Mouse (Mus musculus) hindbrain, embryonic 15.5 days (tissue): ENCODE measurements around the gene Cx3cr1. TPM values are rescaled to one million over a fixed set of nuclear protein-coding genes. Genes with fewer than 3 reads are reported as not detected.

ENCODE experiments used
- ATAC-seq: fragments of 200-750 bp; cut with Nextera tagmentation; 2 replicates; pipeline ENCODE4 v1.8.0; 2017; ENCODE audit warnings: low read depth, moderate number of reproducible peaks, moderate TSS enrichment; ENCODE audit not compliant: low FRiP score
- H3K27ac ChIP-seq: fragments of 300-500 bp; sonication (generic); replicated peaks from 2 replicates; pipeline ENCODE4 v1.5.1; 2015; ENCODE audit warnings: mild to moderate bottlenecking, inconsistent platforms
- H3K27me3 ChIP-seq: fragments of 300-500 bp; sonication (generic); 2 replicates; pipeline ENCODE4 v1.6.1; 2015; ENCODE audit warnings: control low read depth, inconsistent platforms
- H3K36me3 ChIP-seq: fragments of 300-500 bp; sonication (generic); 2 replicates; pipeline ENCODE4 v1.6.1; 2015; ENCODE audit warnings: control low read depth, inconsistent platforms
- H3K4me1 ChIP-seq: fragments of 300-500 bp; sonication (generic); replicated peaks from 2 replicates; pipeline ENCODE4 v1.6.1; 2015; ENCODE audit warnings: control low read depth, inconsistent platforms
- H3K4me2 ChIP-seq: fragments of 300-500 bp; sonication (generic); 2 replicates; pipeline ENCODE4 v1.6.1; 2015; ENCODE audit warnings: moderate library complexity, mild to moderate bottlenecking, inconsistent platforms
- H3K4me3 ChIP-seq: fragments of 300-500 bp; sonication (generic); 2 replicates; pipeline ENCODE4 v1.5.1; 2015; ENCODE audit warnings: mild to moderate bottlenecking, inconsistent platforms
- H3K9ac ChIP-seq: fragments of 300-500 bp; sonication (generic); 2 replicates; pipeline ENCODE4 v1.6.1; 2015; ENCODE audit warnings: inconsistent platforms
- H3K9me3 ChIP-seq: fragments of 300-500 bp; sonication (generic); 2 replicates; pipeline ENCODE4 v1.6.1; 2016; ENCODE audit warnings: control low read depth, inconsistent platforms
- WGBS: fragments of 180-500 bp; shearing (Covaris S2); methylation state at CpG from one replicate; pipeline ENCODE4 v1.1.7; 2015; 5-methylcytosine and 5-hydroxymethylcytosine counted together
- polyA plus RNA-seq: library from polyadenylated mRNA; unstranded; fragments of >200 nt; fragmentation: Nextera tagmentation; extraction: Ambion mirVana; gene quantifications from 2 replicates; pipeline ENCODE4 v1.2.1, GENCODE M21; 2015

Gene Cx3cr1
- polyA plus RNA-seq, 1 experiment from 2014 or later, result 9.9 TPM

- Histone ChIP-seq H3K27me3 (no peaks in the 10 kb centered on the region), H3K4me3 (no peak overlapping the region), H3K36me3 (no peaks in the 10 kb centered on the region), H3K9ac (no peak overlapping the region), H3K9me3 (no peaks in the 10 kb centered on the region), H3K4me2 (no peak overlapping the region), H3K4me1 (no peaks in the 10 kb centered on the region), H3K27ac (no peak overlapping the region)
- ATAC-seq, result no peak
- WGBS, result 78% methylated on average over 8 of the region's 8 CpGs
These were observed 10.9 kb upstream of the Cx3cr1 start for GRCm38 (mm10) chr9:120080546-120081108.

- Histone ChIP-seq H3K27ac (no peak overlapping the region), H3K9me3 (no peaks in the 10 kb centered on the region), H3K36me3 (no peaks in the 10 kb centered on the region), H3K4me3 (no peak overlapping the region), H3K4me1 (no peaks in the 10 kb centered on the region), H3K9ac (no peak overlapping the region), H3K27me3 (no peaks in the 10 kb centered on the region), H3K4me2 (no peak overlapping the region)
- WGBS, result 80% methylated on average over 7 of the region's 7 CpGs
- ATAC-seq, result no peak
These were observed 10.2 kb upstream of the Cx3cr1 start for GRCm38 (mm10) chr9:120079901-120080300.

GRCm38 (mm10) chr9:120078241-120078640 lies 8.6 kb upstream of the Cx3cr1 start:
- H3K4me2 ChIP-seq, result no peak overlapping the region
- H3K27ac ChIP-seq, result no peak overlapping the region
- H3K4me1 ChIP-seq, result no peaks in the 10 kb centered on the region
- no peaks in the 10 kb centered on the region for H3K36me3 ChIP-seq
- no peak overlapping the region for H3K4me3 ChIP-seq
- H3K9ac ChIP-seq, result no peak overlapping the region
- no peaks in the 10 kb centered on the region for H3K27me3 ChIP-seq
- 83% methylated on average over 3 of the region's 3 CpGs for whole genome bisulfite sequencing
- ATAC-seq, result no peak
- no peaks in the 10 kb centered on the region for H3K9me3 ChIP-seq

DNA sequence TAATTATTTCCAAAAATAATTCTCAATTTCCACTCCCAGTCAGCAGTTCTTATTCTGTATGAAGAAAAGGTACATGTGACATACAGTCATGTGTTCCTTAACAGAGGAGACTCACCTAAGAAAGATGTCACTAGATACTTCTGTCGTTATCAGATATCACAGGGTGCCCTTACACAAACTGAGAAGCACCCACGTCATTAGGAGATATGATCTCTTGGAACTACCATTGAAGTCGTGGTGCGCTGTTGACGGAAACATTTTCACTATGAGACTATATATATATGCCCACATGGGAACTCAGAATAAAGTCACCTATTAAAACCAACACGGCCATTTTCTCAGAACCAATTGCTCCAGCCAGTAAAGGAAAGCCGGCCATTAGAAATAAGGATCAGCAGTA lies 4.8 kb upstream of the Cx3cr1 start:
- H3K4me2 ChIP-seq, result no peak overlapping the region
- H3K27ac ChIP-seq, result no peak overlapping the region
- no peaks in the 10 kb centered on the region for H3K36me3 ChIP-seq
- H3K4me3 ChIP-seq, result no peak overlapping the region
- no peaks in the 10 kb centered on the region for H3K4me1 ChIP-seq
- no peaks in the 10 kb centered on the region for H3K27me3 ChIP-seq
- WGBS, result 93% methylated on average over 7 of the region's 7 CpGs
- no peaks in the 10 kb centered on the region for H3K9me3 ChIP-seq
- ATAC-seq, result no peak
- H3K9ac ChIP-seq, result no peak overlapping the region

DNA sequence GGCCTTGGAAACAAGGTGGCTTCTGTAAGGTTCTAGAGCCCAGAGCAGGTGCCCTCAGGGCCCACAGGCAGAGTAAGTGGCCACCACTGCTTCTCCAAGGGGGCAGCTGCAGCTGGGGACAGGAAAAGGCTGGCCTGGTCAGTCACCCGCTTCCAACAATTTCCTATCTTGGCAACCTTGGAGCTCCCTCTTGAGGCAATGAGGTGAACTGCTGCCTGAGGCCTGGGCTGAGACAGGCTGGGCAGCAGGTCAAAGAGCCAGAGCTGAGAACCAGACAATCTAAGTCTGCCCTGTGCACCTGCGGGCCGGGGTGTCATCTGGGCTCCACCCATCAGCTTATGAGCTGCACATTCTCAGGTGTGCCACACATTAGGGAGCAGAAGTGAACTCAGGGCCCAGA lies 3.5 kb upstream of the Cx3cr1 start:
- no peaks in the 10 kb centered on the region for H3K36me3 ChIP-seq
- H3K9ac ChIP-seq, result no peak overlapping the region
- ATAC-seq, result no peak
- H3K27ac ChIP-seq, result no peak overlapping the region
- no peaks in the 10 kb centered on the region for H3K27me3 ChIP-seq
- 13% methylated on average over 3 of the region's 3 CpGs for WGBS
- H3K9me3 ChIP-seq, result no peaks in the 10 kb centered on the region
- no peaks in the 10 kb centered on the region for H3K4me1 ChIP-seq
- no peak overlapping the region for H3K4me2 ChIP-seq
- H3K4me3 ChIP-seq, result no peak overlapping the region

DNA sequence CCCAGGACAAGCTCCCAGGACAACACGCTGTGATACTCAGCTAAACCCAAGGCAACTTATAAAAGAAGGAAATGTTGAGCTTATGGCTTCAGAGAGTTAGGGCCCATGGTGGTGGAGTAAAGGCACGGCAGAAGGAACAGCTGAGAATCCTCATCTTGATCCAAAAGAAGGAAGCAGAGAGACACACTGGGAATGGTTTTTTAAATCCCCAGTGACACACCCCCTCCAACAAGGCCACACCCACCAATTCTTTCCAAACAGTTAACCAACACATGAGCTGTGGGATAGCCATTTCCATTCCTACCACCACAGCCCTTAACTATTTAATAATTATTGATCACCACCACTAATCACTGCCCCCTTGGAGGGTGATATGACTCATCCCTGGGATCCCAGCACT lies 1.6 kb upstream of the Cx3cr1 start:
- 84% methylated on average over 2 of the region's 2 CpGs for WGBS
- no peak overlapping the region for H3K4me3 ChIP-seq
- no peak for ATAC-seq
- no peaks in the 10 kb centered on the region for H3K4me1 ChIP-seq
- H3K9me3 ChIP-seq, result no peaks in the 10 kb centered on the region
- H3K9ac ChIP-seq, result no peak overlapping the region
- no peak overlapping the region for H3K4me2 ChIP-seq
- no peaks in the 10 kb centered on the region for H3K27me3 ChIP-seq
- H3K36me3 ChIP-seq, result no peaks in the 10 kb centered on the region
- H3K27ac ChIP-seq, result no peak overlapping the region

DNA sequence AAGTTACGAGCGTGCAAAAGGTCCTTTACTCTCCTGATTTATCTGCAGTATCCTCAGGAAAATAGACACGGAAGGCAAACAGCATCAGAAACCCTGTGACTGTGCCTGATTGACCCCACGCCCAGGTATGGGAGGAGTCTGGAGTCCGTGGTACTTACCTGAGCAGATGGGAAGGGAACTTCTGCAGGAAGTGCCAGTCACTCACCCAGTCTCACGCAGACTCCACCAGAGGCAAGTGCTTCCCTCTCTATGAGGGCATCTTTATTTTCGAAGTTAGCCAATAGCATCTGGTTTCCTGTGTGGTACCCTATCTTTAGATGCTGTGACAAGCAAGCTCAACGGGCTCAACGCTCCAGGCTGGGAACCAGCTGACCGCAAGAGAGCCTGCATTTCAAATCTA lies 1.6 kb downstream of the Cx3cr1 start:
- no peak overlapping the region for H3K4me3 ChIP-seq
- H3K4me1 ChIP-seq, result no peaks in the 10 kb centered on the region
- no peak for ATAC-seq
- no peaks in the 10 kb centered on the region for H3K36me3 ChIP-seq
- no peak overlapping the region for H3K4me2 ChIP-seq
- no peak overlapping the region for H3K27ac ChIP-seq
- no peak overlapping the region for H3K9ac ChIP-seq
- H3K9me3 ChIP-seq, result no peaks in the 10 kb centered on the region
- 63% methylated on average over 10 of the region's 10 CpGs for WGBS
- H3K27me3 ChIP-seq, result no peaks in the 10 kb centered on the region

GRCm38 (mm10) chr9:120067609-120068008 lies 2.1 kb downstream of the Cx3cr1 start:
- H3K27me3 ChIP-seq, result no peaks in the 10 kb centered on the region
- H3K4me1 ChIP-seq, result no peaks in the 10 kb centered on the region
- no peak overlapping the region for H3K4me3 ChIP-seq
- no peak overlapping the region for H3K9ac ChIP-seq
- ATAC-seq, result no peak
- no peaks in the 10 kb centered on the region for H3K9me3 ChIP-seq
- H3K27ac ChIP-seq, result no peak overlapping the region
- no peak overlapping the region for H3K4me2 ChIP-seq
- 86% methylated on average over 2 of the region's 2 CpGs for WGBS
- no peaks in the 10 kb centered on the region for H3K36me3 ChIP-seq

DNA sequence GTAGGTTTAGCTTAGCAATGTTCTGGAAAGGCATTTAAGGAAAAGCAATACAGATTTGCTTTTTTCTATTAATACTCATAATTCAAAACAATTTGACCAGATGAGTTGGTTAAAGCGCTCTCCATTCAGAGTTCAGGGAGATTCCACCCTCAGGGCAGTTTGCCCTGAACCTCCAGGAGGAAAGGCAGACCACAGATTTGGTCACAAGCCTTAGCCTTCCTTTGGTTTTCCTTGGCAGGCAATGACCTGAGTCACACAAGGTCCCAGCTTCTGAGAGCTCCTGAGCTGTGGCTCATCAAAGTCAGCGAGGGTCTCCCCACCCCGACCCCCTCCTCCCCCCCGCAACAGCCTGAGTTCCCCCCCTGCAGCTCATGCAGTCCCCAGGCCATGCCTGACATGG lies 5.4 kb downstream of the Cx3cr1 start:
- Histone ChIP-seq H3K36me3 (no peaks in the 10 kb centered on the region), H3K4me3 (no peak overlapping the region), H3K9me3 (no peaks in the 10 kb centered on the region), H3K4me2 (no peak overlapping the region), H3K9ac (no peak overlapping the region), H3K27me3 (no peaks in the 10 kb centered on the region), H3K27ac (no peak overlapping the region), H3K4me1 (no peaks in the 10 kb centered on the region)
- no peak for ATAC-seq
- 80% methylated on average over 4 of the region's 4 CpGs for WGBS

- H3K4me1 ChIP-seq, result no peaks in the 10 kb centered on the region
- no peak overlapping the region for H3K4me2 ChIP-seq
- H3K27me3 ChIP-seq, result no peaks in the 10 kb centered on the region
- 83% methylated on average over 3 of the region's 3 CpGs for WGBS
- H3K27ac ChIP-seq, result no peak overlapping the region
- H3K4me3 ChIP-seq, result no peak overlapping the region
- no peaks in the 10 kb centered on the region for H3K9me3 ChIP-seq
- no peak overlapping the region for H3K9ac ChIP-seq
- ATAC-seq, result no peak
- no peaks in the 10 kb centered on the region for H3K36me3 ChIP-seq
These were observed 10.9 kb downstream of the Cx3cr1 start for GRCm38 (mm10) chr9:120058730-120059129.

- ATAC-seq, result no peak
- H3K27ac ChIP-seq, result no peak overlapping the region
- no peaks in the 10 kb centered on the region for H3K36me3 ChIP-seq
- no peaks in the 10 kb centered on the region for H3K9me3 ChIP-seq
- no peak overlapping the region for H3K4me2 ChIP-seq
- H3K9ac ChIP-seq, result no peak overlapping the region
- no peaks in the 10 kb centered on the region for H3K27me3 ChIP-seq
- 82% methylated on average over 9 of the region's 9 CpGs for WGBS
- H3K4me1 ChIP-seq, result no peaks in the 10 kb centered on the region
- H3K4me3 ChIP-seq, result no peak overlapping the region
These were observed 13.5 kb downstream of the Cx3cr1 start for GRCm38 (mm10) chr9:120056201-120056600.

- H3K9ac ChIP-seq, result no peak overlapping the region
- H3K27ac ChIP-seq, result no peak overlapping the region
- 47% methylated on average over 8 of the region's 8 CpGs for WGBS
These were observed 15.0 kb downstream of the Cx3cr1 start for GRCm38 (mm10) chr9:120054545-120055277.

DNA sequence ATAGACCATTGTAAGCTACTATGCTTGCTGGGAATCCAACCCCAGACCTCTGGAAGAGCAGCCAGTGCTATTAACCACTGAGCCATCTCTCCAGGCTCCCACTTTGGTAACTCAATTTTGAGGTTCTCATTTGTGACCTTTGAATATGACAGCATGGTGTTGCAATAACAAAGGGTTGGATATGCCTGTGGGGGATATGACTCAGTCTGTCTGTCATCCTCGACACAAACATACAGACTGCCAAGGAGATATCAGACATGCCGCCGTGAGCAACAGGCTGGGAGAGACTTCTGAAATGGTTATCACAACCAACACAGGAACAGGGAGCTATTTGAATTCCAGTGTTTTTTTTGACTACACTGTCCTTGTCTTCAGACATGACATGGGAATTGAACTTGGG lies 20.3 kb downstream of the Cx3cr1 start:
- Histone ChIP-seq H3K9ac (no peak overlapping the region), H3K27ac (no peak overlapping the region), H3K27me3 (no peaks in the 10 kb centered on the region), H3K4me1 (no peaks in the 10 kb centered on the region), H3K36me3 (no peaks in the 10 kb centered on the region), H3K9me3 (no peaks in the 10 kb centered on the region), H3K4me3 (no peak overlapping the region), H3K4me2 (no peak overlapping the region)
- 79% methylated on average over 3 of the region's 3 CpGs for WGBS
- no peak for ATAC-seq

More at GRCm38 (mm10) chr9:120054545-120055277, 15.0 kb downstream of the Cx3cr1 start:
- Histone ChIP-seq H3K4me3 (no peak overlapping the region), H3K4me1 (no peaks in the 10 kb centered on the region), H3K27me3 (no peaks in the 10 kb centered on the region), H3K9me3 (no peaks in the 10 kb centered on the region), H3K4me2 (no peak overlapping the region), H3K36me3 (no peaks in the 10 kb centered on the region)
- no peak for ATAC-seq
